Mouse (Mus musculus): ENCODE measurements around the gene Gm3500. TPM values are rescaled to one million over a fixed set of nuclear protein-coding genes. Genes with fewer than 3 reads are reported as not detected.
"Not testable (repeated sequence)": the region's sequence is repeated elsewhere in the genome, so short reads cannot be mapped to it uniquely, and the experiment has no call there.

Gm3500 gene
- polyA plus RNA-seq (2015; fragmentation: Nextera tagmentation; extraction: Ambion mirVana): not detected in 2 replicates

GRCm38 (mm10) chr14:5388949-5389348, at the start of gene Gm3500:
TSS of gene Gm3500 (minus strand) at chr14:5389049.
- H3K4me1 ChIP-seq; H3K27me3 ChIP-seq (replicated peaks); H3K9me3 ChIP-seq; H3K36me3 ChIP-seq; H3K4me3 ChIP-seq; H3K27ac ChIP-seq (replicated peaks); H3K9ac ChIP-seq; H3K4me2 ChIP-seq; ATAC-seq (ENCODE audit: extremely low read depth, insufficient number of reproducible peaks, low FRiP score, low TSS enrichment): not testable (repeated sequence)
- no CpG with 5 or more reads among the region's 37 CpGs for WGBS

GRCm38 (mm10) chr14:5334828-5335227, 54.0 kb downstream of the Gm3500 start, which contains the start of gene Gm3542:
TSS of gene Gm3542 (minus strand) at chr14:5334928.
- H3K27me3 ChIP-seq (replicated peaks); H3K9ac ChIP-seq; H3K4me1 ChIP-seq; H3K9me3 ChIP-seq; H3K4me2 ChIP-seq; H3K4me3 ChIP-seq; H3K36me3 ChIP-seq; H3K27ac ChIP-seq (replicated peaks); ATAC-seq (ENCODE audit: extremely low read depth, insufficient number of reproducible peaks, low FRiP score, low TSS enrichment): not testable (repeated sequence)
- no CpG with 5 or more reads among the region's 2 CpGs for WGBS

Other genes with a start within 250 kb of the Gm3500 start
- gene Gm3317, start 224.5 kb downstream of the Gm3500 start, polyA plus RNA-seq (2015; fragmentation: Nextera tagmentation; extraction: Ambion mirVana): not detected in 2 replicates
- not detected in 2 replicates for gene Gm8271, start 203.3 kb downstream of the Gm3500 start, polyA plus RNA-seq (2015; fragmentation: Nextera tagmentation; extraction: Ambion mirVana)
- gene Gm3526, start 128.5 kb downstream of the Gm3500 start, polyA plus RNA-seq (2015; fragmentation: Nextera tagmentation; extraction: Ambion mirVana): not detected in 2 replicates
- not detected in 2 replicates for gene Gm3542, start 54.1 kb downstream of the Gm3500 start, polyA plus RNA-seq (2015; fragmentation: Nextera tagmentation; extraction: Ambion mirVana)
- 0.33 and 0.44 TPM in 2 replicates for gene Gm3194, start 66.4 kb upstream of the Gm3500 start, polyA plus RNA-seq (2015; fragmentation: Nextera tagmentation; extraction: Ambion mirVana)
- not detected in 2 replicates for gene Gm8246, start 88.8 kb upstream of the Gm3500 start, polyA plus RNA-seq (2015; fragmentation: Nextera tagmentation; extraction: Ambion mirVana)
- not detected in 2 replicates for gene Gm3187, start 95.2 kb upstream of the Gm3500 start, polyA plus RNA-seq (2015; fragmentation: Nextera tagmentation; extraction: Ambion mirVana)
- gene Gm3488, start 112.6 kb upstream of the Gm3500 start, polyA plus RNA-seq (2015; fragmentation: Nextera tagmentation; extraction: Ambion mirVana): 0.83 and 0.85 TPM in 2 replicates
- gene Gm3532, start 149.4 kb upstream of the Gm3500 start, polyA plus RNA-seq (2015; fragmentation: Nextera tagmentation; extraction: Ambion mirVana): not detected in 2 replicates
- gene Gm8265, start 244.0 kb upstream of the Gm3500 start, polyA plus RNA-seq (2015; fragmentation: Nextera tagmentation; extraction: Ambion mirVana): not detected in 2 replicates